Comparison of ENCODE assay signal across 8 mouse cellular contexts in genomic region chr9:102777631-102778591, GRCm38 (mm10). TPM values are rescaled to one million over a fixed set of nuclear protein-coding genes. Genes with fewer than 3 reads are reported as not detected.
DNase-seq lines count a peak whose midpoint lies in the region; ATAC-seq and TF ChIP-seq lines count a peak whose summit lies in the region.

No protein-coding gene starts in this region.

- peak overlapping the region; percentile 37 for H3K4me3 ChIP-seq in E14TG2a.4 (replicated peaks; ENCODE audit: low read length)

- TF ChIP-seq CTCF in E14TG2a.4 (conservative IDR thresholded peaks at IDR 0.05; ENCODE audit: low read length) = no peak

- H3K27me3 ChIP-seq in E14TG2a.4 (ENCODE audit: insufficient read depth, low read length) = no peaks in the 10 kb centered on the region; the same call in 1 of the 2 replicates

- peak; percentile 45; the same call in 1 of the 2 replicates for ATAC-seq in megakaryocyte, adult 5-6 weeks (ENCODE audit: poor library complexity, severe bottlenecking)

- peaks cover 50% of the 10 kb centered on the region for H3K4me1 ChIP-seq in E14TG2a.4 (replicated peaks; ENCODE audit: low read depth, low read length)

- peak; percentile 59 for DNase-seq in adrenal gland, postnatal 10 days
- peak; percentile 72 to 81 for DNase-seq in heart, adult 9 months (ENCODE audit: low spot score in 2 of 2)
- DNase-seq in kidney, postnatal 14 days = peak; percentile 87
- DNase-seq in thymus, postnatal 10 days (ENCODE audit: low spot score in 2 of 2) = no peak
- DNase-seq in cerebellum, adult 9-11 months = no peak
- no peak for DNase-seq in Muller cell, postnatal 12 days (ENCODE audit: inconsistent ontology term)

- no peaks in the 10 kb centered on the region for H3K9me3 ChIP-seq in E14TG2a.4 (ENCODE audit: low read length)

- H3K36me3 ChIP-seq in E14TG2a.4 (ENCODE audit: insufficient read depth, low read length) = no peaks in the 10 kb centered on the region

RNA-seq across cellular contexts. Expression of gene Ryk, which starts 56.8 kb away (rescaled TPM):
- 10 to 100 TPM; 53.2 to 55.4 TPM for total RNA-seq in adrenal gland, postnatal 10 days (2021)
- 0.07 and 0.41 TPM in 2 replicates for total RNA-seq in megakaryocyte, adult 5-6 weeks (2015)
- 5.0 TPM in 1 of 2 replicates, not detected in the other for total RNA-seq in megakaryocyte, adult 5-6 weeks (2017)

Comparison
In these comparisons a context has a peak if more than half of its experiments do, and no peak if none do; other contexts are left out.
1. DNase-seq: peak in adrenal gland, postnatal 10 days (single experiment), heart, adult 9 months (2 of 2) and kidney, postnatal 14 days (single experiment); none in thymus, postnatal 10 days (0 of 2), cerebellum, adult 9-11 months (single experiment) and Muller cell, postnatal 12 days (single experiment).
2. RNA of gene Ryk, which starts 56.8 kb away (total RNA-seq): 53.2 to 55.4 TPM in adrenal gland, postnatal 10 days; 0.07 to 5.0 TPM in megakaryocyte, adult 5-6 weeks; every median in the first group is over 4 times any median in the second.